Mouse (Mus musculus) layer of hippocampus, adult 8-10 months (tissue): ENCODE measurements around the gene Inha. TPM values are rescaled to one million over a fixed set of nuclear protein-coding genes. Genes with fewer than 3 reads are reported as not detected.

Experiments
- DNase-seq, 2 experiments: peaks; one replicate each; pipeline ENCODE4 v3.0.0; 2022; ENCODE audit warnings: low spot score in 2 of 2
- total RNA-seq, 4 experiments: library from RNA; stranded (reverse); gene quantifications; 2 replicates each; pipeline ENCODE4 v1.2.4; 2022

Inha gene
- total RNA-seq, result 10 to 100 TPM; 13.0 to 19.2 (median 16.8) TPM

GRCm38 (mm10) chr1:75507006-75507405 lies at the start of gene Inha:
Gene Inha (plus strand): TSS chr1:75507077.
- DNase-seq, result no peak

GRCm38 (mm10) chr1:75457710-75458024 lies 49.2 kb upstream of the Inha start:
- no peak for DNase-seq

DNA sequence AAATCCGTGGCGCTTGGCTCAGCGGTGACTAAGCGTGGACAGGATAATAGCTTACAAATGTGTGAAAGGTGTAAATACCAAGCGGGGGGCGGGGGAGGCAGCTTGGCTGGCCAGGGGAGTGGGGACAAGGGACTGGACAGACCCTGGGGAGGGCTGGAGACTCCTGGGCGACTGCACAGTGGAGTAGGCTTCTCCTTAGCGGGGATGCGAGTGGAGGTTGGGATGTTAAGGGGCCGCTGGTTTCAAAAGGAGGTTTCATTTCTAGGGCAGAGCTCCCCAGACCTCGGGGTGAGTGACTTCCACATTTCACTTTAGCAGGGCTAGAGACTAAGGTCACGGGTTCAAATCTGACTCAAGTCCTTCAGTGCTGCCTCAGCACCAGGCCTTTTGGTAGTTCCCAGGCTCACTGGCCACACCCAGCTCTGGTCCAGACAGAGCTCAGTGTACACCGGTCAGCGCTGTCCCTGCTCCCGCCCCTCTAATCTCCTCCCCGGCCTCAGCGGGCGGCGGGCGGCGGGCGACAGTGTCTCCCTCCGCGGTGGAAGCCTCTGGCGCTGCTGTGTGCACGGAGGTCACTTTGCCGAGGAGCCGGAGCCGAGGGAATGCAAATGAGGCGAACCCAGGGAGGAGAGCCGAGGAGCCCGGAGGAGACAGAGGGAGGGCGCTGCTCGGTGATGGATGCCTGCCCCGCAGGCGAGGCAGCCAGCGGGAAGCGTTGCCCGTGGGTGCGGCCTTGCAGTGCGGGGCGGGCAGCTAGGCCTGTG lies 48.7 kb upstream of the Inha start:
- DNase-seq, result no peak

- DNase-seq, result peak in 1 of 2 experiments; percentile 60
These were observed 47.8 kb upstream of the Inha start for GRCm38 (mm10) chr1:75458789-75459684.

DNA sequence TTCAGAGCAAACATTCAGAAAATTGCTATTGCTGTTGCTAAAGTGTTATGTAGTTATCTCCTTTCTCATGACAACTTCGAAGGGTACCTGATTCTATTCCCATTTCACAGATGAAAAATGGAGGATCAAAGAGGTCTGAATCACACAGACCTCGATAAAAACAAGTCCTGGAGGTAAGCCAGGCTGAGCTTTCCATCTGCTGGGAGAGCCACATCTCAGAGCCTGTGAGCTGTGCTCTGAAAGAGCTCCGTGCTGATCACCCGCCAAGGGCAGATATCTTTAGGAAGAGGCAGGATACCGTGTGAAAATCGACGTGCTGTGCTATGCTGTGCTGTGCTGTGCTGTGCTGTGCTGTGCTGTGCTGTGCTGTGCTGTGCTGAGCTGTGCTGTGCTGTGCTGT lies 46.6 kb upstream of the Inha start:
- no peak for DNase-seq

- no peak for DNase-seq
These were observed 44.2 kb upstream of the Inha start for GRCm38 (mm10) chr1:75462636-75463035.

DNA sequence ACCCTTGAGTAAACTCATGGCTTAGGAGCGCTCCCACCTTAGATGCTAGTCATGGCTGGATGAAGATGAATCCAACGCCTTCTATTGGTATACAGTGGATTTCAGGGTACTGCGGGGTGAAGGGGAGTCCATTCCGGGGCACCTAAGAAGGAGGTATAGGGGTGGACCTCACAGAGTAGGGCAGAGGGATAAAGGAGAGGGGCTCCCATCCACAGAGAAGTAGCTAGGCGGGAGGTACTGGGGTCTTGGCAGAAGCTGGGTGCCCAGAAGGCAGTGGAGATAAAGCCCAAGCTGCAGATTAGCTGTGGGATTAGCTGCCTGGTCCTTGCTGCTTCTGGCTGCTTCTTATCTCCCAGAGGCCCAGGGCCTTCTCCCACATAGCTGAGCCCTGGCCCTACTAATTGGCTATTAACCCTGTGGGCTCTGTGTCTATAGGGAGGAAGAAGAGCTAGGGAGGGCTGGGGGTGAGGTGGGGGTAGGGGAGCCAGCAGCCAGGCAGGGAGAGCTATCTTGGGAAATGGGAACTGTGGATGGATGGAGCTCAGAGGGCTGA lies 43.1 kb upstream of the Inha start:
- DNase-seq, result no peak

DNA sequence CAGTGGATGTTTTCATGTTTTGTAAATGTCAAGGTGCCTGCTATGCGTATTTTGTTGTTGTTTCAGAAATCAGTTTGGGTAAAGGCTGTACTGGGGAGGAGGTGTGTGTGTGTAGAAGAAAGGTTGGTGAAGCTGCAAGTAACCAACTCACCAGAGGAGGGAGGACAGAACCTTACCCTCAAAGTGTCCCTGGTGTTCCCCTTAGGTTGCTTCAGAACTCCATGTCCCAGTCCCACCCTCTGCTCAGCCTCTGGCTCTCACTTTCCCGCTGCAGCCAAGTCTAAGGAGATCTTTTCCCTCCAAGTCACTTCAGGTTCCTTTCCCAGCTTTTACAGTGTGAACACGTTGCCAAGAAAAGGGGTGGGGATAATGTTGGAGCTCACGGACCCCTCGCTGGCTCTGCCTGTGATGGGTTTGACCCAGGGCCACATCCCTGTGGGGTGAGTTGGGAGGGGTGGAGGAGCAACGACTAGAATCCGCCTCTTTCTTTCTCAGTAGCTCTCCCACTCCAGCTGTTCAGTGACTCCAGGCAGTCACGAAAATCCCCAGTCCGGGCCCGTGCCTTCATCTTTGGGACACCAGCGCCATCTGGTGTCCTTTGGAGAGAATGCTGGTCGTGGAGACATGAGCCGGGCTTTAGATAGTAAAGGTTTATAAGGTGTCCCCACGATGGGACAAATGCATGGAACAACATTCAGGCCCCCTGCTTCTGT lies 39.5 kb upstream of the Inha start:
- peak; percentile 70 to 85 for DNase-seq

DNA sequence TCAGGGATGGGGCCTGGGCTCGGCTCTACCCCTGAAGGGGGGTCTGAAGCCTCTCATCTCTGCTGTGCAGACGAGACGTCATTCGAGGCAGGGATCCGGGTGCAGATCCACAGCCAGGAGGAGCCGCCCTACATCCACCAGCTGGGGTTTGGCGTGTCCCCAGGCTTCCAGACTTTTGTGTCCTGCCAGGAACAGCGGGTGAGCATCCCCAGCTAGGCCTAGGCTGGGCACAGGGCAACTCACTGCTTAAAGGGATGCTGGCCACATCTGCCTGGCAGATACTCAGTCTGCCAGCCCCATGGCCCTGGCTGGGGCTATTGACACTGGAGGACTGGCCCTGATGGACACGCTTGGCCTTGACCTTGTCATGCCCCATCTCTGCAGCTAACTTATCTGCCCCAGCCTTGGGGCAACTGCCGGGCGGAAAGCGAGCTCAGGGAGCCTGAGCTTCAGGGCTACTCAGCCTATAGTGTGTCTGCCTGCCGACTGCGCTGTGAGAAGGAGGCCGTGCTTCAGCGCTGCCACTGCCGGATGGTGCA lies 37.5 kb upstream of the Inha start:
- no peak for DNase-seq

- no peak for DNase-seq
These were observed 30.4 kb upstream of the Inha start for GRCm38 (mm10) chr1:75476441-75476840.

DNA sequence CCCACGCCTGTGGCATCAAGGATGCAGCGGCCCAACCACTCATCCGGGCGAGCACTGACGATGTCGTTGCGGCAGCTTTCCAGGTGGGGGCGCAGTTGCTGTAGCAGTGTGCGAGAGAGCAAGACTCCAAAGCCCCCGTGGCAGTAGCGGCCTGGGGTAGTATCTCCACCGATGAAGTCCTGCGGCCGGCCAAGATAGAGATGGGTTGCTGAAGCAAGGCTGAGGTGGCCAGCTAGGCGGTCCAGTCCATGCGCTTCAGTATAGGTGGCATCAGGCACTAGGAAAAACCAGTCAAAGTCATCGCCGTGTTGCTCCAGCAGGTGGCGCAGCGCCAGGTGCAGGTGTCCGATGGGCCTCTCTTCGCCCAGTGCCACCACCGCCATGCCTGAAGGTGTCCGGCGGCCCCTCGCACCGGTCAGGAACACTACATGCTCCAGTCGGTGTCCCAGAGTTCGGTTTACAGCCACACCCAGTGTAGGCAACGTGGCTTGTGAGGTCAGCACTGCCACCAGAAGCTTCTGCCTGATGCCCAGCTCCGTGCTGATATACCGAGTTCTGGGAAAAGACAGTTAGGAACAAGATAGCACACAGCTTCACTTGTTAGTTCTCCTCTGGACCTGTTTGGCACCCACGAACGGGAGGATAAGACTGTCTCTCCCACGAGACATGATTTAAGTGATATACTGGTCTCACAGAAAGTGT lies 29.5 kb upstream of the Inha start:
- peak; percentile 68 to 86 for DNase-seq

- DNase-seq, result no peak
These were observed 28.9 kb upstream of the Inha start for GRCm38 (mm10) chr1:75477966-75478290.

DNA sequence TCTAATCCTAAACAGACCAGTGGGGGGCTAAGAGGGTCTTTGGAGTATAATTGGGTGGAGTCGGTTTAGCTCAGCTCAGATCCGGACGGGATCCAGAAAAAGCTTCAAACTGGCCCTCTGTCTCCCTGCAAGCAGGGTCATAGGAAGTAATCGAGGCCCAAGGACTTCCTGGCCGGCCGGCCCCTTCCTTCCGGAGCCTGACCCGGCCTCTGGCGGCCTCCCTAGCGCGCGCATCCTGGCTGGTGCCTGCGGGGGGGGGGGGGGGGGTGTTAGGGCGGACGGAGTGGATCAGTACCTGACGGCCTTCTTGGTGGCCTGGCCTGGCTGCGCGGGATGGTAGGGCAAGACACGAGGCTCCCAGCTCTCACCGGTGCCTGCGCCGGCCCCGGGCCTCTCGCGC lies 28.4 kb upstream of the Inha start:
- DNase-seq, result no peak

DNA sequence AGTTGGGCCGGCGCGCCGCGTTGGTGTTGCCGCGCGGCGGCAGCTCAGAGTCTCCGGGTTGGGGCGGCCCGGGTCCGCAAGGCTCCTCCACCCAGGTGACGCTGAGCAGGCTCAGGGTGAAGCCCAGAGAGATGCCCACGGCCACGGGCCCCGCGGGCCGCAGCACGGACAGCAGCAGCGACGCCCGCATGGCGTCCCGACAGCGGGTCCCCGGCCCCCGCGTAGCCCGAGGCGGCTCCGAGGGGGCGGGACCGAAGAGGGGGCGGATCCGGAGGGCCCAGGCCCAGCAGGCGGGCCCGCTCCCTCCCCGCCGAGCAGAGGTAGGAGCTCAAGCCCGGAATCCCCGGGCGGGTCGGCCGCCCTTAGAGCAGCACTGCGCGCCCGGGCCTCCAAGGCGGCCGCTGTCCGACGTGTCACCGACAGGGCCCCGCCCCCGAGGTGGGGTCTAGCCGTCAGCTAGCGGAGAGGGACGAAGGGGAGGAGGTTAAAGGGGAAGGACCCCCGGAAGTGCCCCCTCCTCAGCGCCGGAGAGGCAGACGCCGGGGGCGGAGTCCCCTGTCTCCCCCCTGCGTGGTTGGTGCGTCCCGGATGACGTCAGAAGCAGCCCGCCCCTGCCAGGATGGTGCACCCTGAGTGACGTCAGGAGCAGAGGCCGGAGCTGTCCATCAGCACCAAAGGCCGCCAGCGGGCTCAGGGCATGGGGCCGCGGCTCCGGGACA lies 27.8 kb upstream of the Inha start, which contains the start of the genes Chpf and Tmem198:
TSS of gene Chpf (minus strand) at position 392 of the 719 bp plus-strand sequence.
TSS of gene Tmem198 (plus strand) at position 617 of the 719 bp plus-strand sequence.
- DNase-seq, result peak; percentile 97

GRCm38 (mm10) chr1:75479635-75479989 lies 27.3 kb upstream of the Inha start:
- DNase-seq, result no peak

DNA sequence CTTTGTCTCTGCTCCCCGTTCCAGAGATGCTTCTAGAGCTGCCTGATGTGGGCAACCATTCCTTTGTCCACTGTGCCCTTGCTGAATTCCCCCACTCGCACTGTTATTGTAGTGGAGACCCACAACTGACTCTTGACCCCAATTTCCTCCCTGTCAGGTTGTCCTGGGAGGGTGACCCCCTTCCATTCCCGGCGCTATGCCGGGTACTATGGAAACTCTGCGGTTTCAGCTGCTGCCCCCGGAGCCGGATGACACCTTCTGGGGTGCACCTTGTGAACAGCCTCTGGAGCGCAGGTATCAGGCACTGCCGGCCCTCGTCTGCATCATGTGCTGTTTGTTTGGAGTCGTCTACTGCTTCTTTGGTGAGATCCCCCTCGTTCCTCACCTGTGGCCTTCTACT lies 26.8 kb upstream of the Inha start:
- no peak for DNase-seq

- DNase-seq, result no peak
These were observed 26.1 kb upstream of the Inha start for GRCm38 (mm10) chr1:75480735-75481134.

- no peak for DNase-seq
These were observed 20.3 kb upstream of the Inha start for GRCm38 (mm10) chr1:75486561-75486960.

DNA sequence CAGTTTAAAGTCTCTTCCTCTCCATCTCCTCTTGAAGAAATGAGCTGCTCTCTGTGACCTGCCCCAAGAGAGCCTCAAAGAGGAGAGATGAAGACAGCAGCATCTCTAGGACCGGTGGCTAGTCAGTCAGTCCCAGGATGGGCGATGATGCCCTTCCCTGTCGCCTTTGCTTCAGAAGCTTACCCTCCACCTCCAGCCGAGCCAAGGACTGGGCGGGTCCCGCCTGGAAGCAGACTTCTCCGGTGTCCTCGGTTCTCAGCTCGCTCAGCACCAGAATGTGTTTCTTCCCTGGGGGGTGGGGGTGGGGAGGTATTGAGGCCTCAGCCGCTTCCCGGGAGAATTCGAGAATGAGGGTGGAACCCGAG lies 19.9 kb upstream of the Inha start:
- no peak for DNase-seq
